Mouse (Mus musculus): ENCODE data around the gene Jtb.
A peak's percentile ranks its signal among the peaks of the same experiment; 100 is the strongest.
"Not testable (repeated sequence)": the region's sequence is repeated elsewhere in the genome, so short reads cannot be mapped to it uniquely, and the experiment has no call there.

The Jtb gene

GRCm38 (mm10) chr3:90224331-90224730 lies 7.1 kb upstream of the Jtb start:
- no peak for DNase-seq

DNA sequence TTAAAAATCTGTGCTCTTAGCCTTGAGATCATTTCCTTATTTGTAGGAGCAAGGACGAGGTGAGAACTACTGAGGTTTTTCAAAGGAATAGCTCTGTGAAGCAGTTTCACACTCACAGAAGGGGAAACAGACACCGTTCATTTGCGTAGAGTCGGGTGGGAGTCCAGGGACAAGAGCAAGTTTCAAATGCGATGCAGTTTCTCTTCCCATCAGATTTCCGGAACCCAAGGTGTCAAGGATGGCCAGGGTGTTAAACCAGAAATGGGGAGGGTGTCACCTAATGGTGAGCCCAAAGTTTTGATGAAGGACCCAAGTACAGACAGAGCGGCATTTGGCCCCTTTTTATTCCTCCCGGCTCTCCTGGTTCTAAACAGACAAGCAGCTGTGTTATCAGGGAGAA lies 322 bp upstream of the Jtb start:
- DNase-seq = peak in 1 of 2 experiments; percentile 24

DNA sequence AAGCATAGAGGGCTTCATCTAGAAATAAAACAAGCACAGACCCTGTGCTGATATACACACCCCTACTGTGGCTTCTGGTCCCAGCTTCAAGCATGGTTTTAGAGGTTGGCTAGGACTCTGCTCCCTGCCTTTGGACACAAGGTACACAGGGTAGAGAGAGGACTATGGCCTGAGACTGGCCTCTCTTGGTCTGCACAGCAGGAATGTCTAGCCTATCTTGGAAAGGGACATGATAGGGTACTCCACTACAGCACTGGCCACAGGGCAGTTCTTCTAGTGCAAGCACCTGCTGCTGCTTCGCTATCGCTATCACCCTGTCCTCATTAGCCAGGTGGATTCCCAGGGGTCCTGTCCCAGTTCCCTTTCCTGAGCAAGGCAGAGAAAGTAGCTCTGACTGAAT lies 9.9 kb downstream of the Jtb start:
- no peak for DNase-seq

GRCm38 (mm10) chr3:90241669-90242358 lies 10.4 kb downstream of the Jtb start:
- no peak for DNase-seq

- no peak for DNase-seq
Observed at GRCm38 (mm10) chr3:90242984-90243775, 11.8 kb downstream of the Jtb start, which contains the start of gene Creb3l4. Creb3l4 (minus strand) TSS chr3:90243512.

DNA sequence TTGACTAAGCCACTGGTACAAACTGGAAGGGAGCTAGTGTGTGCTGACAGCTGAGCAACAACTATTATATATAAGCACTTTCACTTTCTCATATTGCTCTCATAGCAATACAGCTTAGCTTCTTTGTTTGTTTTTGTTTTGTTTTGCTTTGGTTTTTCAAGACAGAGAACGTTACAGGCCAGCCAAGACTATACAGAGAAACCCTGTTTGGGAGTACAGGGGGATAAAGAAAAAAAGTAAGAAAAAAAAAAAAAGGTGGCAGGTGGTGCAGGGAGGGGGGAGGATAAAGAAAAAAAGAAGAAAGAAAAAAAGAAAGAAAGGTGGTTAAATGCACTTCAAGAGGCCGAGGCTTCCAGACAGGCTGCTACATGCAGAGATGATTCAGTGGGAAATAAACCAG lies 14.0 kb downstream of the Jtb start:
- no peak for DNase-seq

DNA sequence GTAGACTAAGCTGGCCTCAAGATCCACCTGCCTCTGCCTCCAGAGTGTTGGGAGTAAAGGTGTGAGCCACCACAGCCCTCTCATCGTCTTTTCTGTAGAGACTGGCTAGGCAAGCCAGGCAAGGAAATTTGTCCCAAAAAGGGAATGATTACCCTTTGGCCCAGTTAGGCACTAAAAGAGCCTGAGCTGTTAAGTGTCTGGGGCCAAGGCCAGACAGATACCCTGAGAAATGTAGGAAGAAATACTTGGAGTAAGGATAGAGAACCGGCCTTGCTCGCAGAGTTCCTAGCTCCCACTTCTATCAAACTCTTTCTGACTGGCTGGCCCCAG lies 16.2 kb downstream of the Jtb start:
- no peak for DNase-seq

DNA sequence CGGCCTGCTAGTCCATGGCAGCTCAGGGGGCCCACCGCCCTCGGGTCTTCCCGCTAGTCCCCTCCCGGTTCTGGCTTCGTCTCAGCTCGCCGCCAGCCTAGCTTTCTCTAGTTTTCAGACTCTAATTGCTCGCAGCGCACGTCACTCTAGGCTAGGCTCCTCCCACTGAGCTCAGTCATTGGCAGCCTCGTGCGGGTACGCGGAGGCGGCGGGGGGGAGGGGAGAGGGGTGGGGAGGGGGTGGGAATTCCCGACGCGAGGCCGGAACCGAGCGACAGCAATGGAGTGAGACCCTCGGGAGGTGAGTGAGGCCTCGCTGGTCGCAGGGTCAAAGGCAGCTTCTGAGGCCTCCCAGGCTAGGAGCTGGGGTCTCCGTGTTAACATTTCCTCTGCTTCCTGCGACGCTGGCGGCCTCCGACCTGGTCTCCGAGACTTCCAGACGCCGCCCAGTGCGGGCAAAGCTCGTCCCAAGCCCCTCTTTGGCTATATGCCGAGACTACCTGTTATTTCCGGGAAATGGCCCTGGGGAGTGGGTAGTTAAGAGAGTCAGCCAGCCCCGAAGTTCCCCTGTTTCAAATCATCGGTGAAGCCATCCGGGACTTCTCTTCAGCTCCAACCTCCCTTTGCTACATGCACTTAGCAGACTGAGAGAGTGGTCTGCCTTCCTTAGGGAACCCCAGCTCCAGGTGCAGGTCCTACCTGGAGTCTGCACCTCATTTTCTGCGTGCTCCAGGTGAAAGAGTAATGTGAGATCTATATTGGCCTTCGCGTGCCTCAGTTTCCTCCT lies 16.8 kb downstream of the Jtb start, which contains the start of gene Slc39a1:
TSS of gene Slc39a1 (plus strand) at position 213 of the 786 bp plus-strand sequence.
- peak; percentile 84 to 86 for DNase-seq

- no peak for DNase-seq
Observed at GRCm38 (mm10) chr3:90248746-90249100, 17.3 kb downstream of the Jtb start.

DNA sequence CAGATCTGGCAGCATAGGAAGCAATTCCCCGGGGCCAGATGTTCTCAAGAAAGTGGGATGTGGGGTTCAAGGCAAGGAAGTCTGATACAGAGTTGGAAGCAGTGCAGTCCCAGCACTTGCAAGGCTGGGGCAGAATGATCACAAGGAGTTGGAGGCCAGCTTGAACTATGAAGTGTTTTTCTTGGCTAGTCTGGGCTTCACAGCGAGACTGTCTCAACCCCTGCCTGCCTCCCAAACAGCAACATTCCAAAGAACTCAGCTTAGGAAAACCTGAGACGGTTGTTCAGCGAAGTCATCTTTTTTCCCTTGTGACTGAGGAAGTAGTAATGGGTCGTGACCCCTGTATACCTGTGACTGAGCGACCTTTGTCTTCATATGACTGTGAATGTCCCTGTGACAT lies 19.4 kb downstream of the Jtb start:
- DNase-seq = no peak

DNA sequence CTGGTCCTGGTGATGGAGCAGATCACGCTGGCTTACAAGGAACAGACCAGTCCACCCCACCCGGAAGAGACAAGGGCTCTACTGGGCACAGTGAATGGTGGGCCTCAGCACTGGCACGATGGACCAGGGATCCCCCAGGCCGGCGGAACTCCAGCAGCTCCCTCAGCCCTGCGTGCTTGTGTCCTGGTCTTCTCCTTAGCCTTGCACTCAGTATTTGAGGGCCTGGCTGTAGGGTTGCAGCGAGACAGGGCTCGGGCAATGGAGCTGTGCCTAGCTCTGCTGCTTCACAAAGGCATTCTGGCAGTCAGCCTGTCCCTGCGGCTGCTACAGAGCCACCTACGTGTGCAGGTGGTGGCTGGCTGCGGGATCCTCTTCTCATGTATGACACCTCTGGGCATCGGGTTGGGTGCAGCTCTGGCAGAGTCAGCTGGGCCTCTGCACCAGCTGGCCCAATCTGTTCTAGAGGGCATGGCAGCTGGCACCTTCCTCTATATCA lies 20.4 kb downstream of the Jtb start:
- not testable (repeated sequence) for DNase-seq

DNA sequence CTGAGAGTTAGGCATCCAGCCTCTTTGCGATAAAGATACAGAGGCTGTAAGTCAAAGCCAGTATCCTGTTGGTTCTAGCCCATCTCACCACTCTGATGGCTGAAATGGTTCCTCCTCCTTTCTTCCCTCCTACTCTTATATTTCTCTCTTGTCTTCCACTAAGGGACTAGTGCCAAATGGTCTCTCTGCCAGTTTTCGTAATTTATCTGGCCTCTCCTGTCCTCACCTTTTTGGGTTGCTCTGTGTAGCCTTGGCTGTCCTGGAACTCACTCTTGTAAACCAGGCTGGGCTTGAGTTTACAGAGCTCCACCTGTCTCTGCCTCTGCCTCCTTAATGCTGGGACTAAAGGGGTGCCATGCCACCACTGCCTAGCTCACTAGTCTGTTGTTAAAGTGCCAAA lies 21.3 kb downstream of the Jtb start:
- DNase-seq = not testable (repeated sequence)

DNA sequence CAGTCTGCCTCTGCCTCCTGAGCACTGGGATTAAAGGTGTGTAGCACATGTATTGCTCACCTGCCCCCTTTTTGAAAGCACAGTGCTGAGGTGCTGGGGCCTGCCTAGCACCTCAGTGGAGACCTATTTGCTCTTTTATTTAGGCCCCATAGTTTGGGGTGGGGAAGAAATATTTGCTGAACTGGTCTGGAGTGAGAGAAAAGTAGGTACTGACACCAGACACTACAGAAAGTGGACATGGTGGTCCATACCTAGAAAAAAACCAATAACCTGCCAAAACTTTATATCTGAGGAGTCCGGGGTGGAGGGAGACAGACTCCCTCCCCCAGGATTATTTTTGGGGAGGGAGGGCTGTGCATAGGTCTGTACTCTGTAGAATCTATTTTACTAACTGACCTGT lies 21.8 kb downstream of the Jtb start:
- DNase-seq = not testable (repeated sequence)

- peak; percentile 85 to 91 for DNase-seq
Observed at GRCm38 (mm10) chr3:90253653-90254418, 22.4 kb downstream of the Jtb start, which contains the start of gene Crtc2. Crtc2 (plus strand) TSS chr3:90254163.

GRCm38 (mm10) chr3:90254419-90255193 lies 23.2 kb downstream of the Jtb start:
- peak in 1 of 2 experiments; percentile 39 for DNase-seq

GRCm38 (mm10) chr3:90255194-90255565 lies 23.8 kb downstream of the Jtb start:
- no peak for DNase-seq

- no peak for DNase-seq
Observed at GRCm38 (mm10) chr3:90255784-90256353, 24.5 kb downstream of the Jtb start.

GRCm38 (mm10) chr3:90256731-90257530 lies 25.5 kb downstream of the Jtb start:
- DNase-seq = no peak

- DNase-seq = no peak
Observed at GRCm38 (mm10) chr3:90258521-90258920, 27.1 kb downstream of the Jtb start.

GRCm38 (mm10) chr3:90263121-90263771 lies 31.8 kb downstream of the Jtb start:
- DNase-seq = no peak

Measured in spleen, adult 18-20 months (tissue).